ENCODE assay signal across 21 mouse cellular contexts in the genomic region with DNA sequence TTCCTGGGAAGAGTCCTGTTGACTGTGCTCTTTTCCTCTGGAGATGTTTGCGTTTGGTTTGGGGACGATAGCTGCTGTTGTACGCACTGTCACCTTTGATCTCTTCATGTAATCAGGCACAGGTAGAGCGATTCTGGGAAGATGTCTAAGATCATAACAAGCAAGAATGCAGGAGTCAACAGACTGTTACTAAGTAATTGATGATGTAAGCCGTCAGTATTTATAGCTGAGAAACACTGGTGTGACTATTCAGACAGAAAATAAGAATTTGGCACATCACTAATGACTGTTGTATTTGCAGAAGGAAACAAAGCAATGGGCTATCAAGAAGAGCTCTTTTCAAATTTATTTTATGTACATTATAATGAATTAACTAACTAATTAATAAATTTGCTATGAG. TPM values are rescaled to one million over a fixed set of nuclear protein-coding genes. Genes with fewer than 3 reads are reported as not detected.
DNase-seq lines count a peak whose midpoint lies in the region; ATAC-seq lines count a peak whose summit lies in the region.
"Had no signal": no experiment of that assay in that cellular context is flagged by ENCODE, and none has a peak within 500 bp of the region (broad histone marks: within the 10 kb centered on the region; RNA-seq: fewer than 3 reads in every experiment).

No protein-coding gene starts in this region.

- H3K36me3 ChIP-seq in heart, embryonic 13.5 days = no peaks in the 10 kb centered on the region
- H3K36me3 ChIP-seq in midbrain, embryonic 13.5 days = no peaks in the 10 kb centered on the region
- no peaks in the 10 kb centered on the region for H3K36me3 ChIP-seq in midbrain, embryonic 10.5 days
- H3K36me3 ChIP-seq in hindbrain, embryonic 15.5 days = no peaks in the 10 kb centered on the region
- no peaks in the 10 kb centered on the region for H3K36me3 ChIP-seq in neural tube, embryonic 15.5 days
- H3K36me3 ChIP-seq: embryonic facial prominence, embryonic 12.5 days; heart, embryonic 12.5 days; intestine, embryonic 15.5 days; limb, embryonic 15.5 days had no signal

- intact Hi-C loops in heart, postnatal 36 days (cut with DNase I) = loop anchor here (5.0 to 10.0 kb wide), 2 partner anchors 138 to 790 kb away; no protein-coding TSS in a partner anchor

- no peak for ATAC-seq in heart, embryonic 13.5 days (ENCODE audit: extremely low read depth, insufficient number of reproducible peaks, low FRiP score, low TSS enrichment)
- no peak for ATAC-seq in midbrain, embryonic 13.5 days
- ATAC-seq in hindbrain, embryonic 15.5 days (ENCODE audit: low FRiP score, low read depth) = no peak
- no peak for ATAC-seq in neural tube, embryonic 15.5 days (ENCODE audit: low FRiP score)
- ATAC-seq in megakaryocyte, adult 5-6 weeks (ENCODE audit: poor library complexity, severe bottlenecking) = no peak
- ATAC-seq: forebrain, embryonic 16.5 days; intestine, embryonic 15.5 days; liver, postnatal 0 days had no signal

- DNase-seq in heart, postnatal 36 days = no peak
- DNase-seq in midbrain, embryonic 10.5 days (ENCODE audit: low spot score) = no peak
- no peak for DNase-seq in right cerebral cortex, postnatal 36 days (ENCODE audit: low spot score in 2 of 2)
- DNase-seq: B cell, adult 2 months; cerebellum, postnatal 10 days; liver, postnatal 0 days; lung, postnatal 14 days; thymus, postnatal 14 days had no signal

- no peaks in the 10 kb centered on the region for H3K9me3 ChIP-seq in heart, embryonic 13.5 days
- no peaks in the 10 kb centered on the region for H3K9me3 ChIP-seq in midbrain, embryonic 13.5 days
- H3K9me3 ChIP-seq in midbrain, embryonic 10.5 days (replicated peaks) = no peaks in the 10 kb centered on the region
- no peaks in the 10 kb centered on the region for H3K9me3 ChIP-seq in hindbrain, embryonic 15.5 days
- H3K9me3 ChIP-seq in neural tube, embryonic 15.5 days (replicated peaks) = no peaks in the 10 kb centered on the region
- H3K9me3 ChIP-seq: embryonic facial prominence, embryonic 12.5 days; heart, embryonic 12.5 days; intestine, embryonic 15.5 days; limb, embryonic 15.5 days; megakaryocyte, embryonic 14.5 days had no signal

- peaks cover 51% of the 10 kb centered on the region for H3K4me1 ChIP-seq in heart, embryonic 13.5 days
- H3K4me1 ChIP-seq in midbrain, embryonic 13.5 days (replicated peaks) = peaks cover 52% of the 10 kb centered on the region
- peaks cover 15% of the 10 kb centered on the region for H3K4me1 ChIP-seq in midbrain, embryonic 10.5 days
- peaks cover 48% of the 10 kb centered on the region for H3K4me1 ChIP-seq in hindbrain, embryonic 15.5 days (replicated peaks)
- H3K4me1 ChIP-seq in neural tube, embryonic 15.5 days = peaks cover 53% of the 10 kb centered on the region

- no peaks in the 10 kb centered on the region for H3K27me3 ChIP-seq in heart, embryonic 13.5 days (replicated peaks)
- no peaks in the 10 kb centered on the region for H3K27me3 ChIP-seq in midbrain, embryonic 13.5 days
- H3K27me3 ChIP-seq in midbrain, embryonic 10.5 days (ENCODE audit: low read depth, poor library complexity, severe bottlenecking) = no peaks in the 10 kb centered on the region
- H3K27me3 ChIP-seq in hindbrain, embryonic 15.5 days = no peaks in the 10 kb centered on the region
- no peaks in the 10 kb centered on the region for H3K27me3 ChIP-seq in neural tube, embryonic 15.5 days (replicated peaks)
- H3K27me3 ChIP-seq: embryonic facial prominence, embryonic 12.5 days; heart, embryonic 12.5 days; intestine, embryonic 15.5 days; limb, embryonic 15.5 days; megakaryocyte, embryonic 14.5 days had no signal

- peak overlapping the region; percentile 1; the same call in 1 of the 2 replicates for H3K4me2 ChIP-seq in heart, embryonic 13.5 days
- H3K4me2 ChIP-seq in midbrain, embryonic 13.5 days (replicated peaks) = 0 out of 2 replicates have a peak overlapping the region, but pooled peaks have one; percentile 14
- peak overlapping the region; percentile 25; the same call in 1 of the 2 replicates for H3K4me2 ChIP-seq in hindbrain, embryonic 15.5 days
- peak overlapping the region; percentile 21; the same call in 1 of the 2 replicates for H3K4me2 ChIP-seq in neural tube, embryonic 15.5 days
- H3K4me2 ChIP-seq: embryonic facial prominence, embryonic 12.5 days; heart, embryonic 12.5 days; intestine, embryonic 15.5 days; limb, embryonic 15.5 days had no signal

- no peak overlapping the region for H3K9ac ChIP-seq in heart, embryonic 13.5 days
- H3K9ac ChIP-seq in midbrain, embryonic 13.5 days (replicated peaks) = no peak overlapping the region
- H3K9ac ChIP-seq in hindbrain, embryonic 15.5 days = no peak overlapping the region
- no peak overlapping the region for H3K9ac ChIP-seq in neural tube, embryonic 15.5 days (replicated peaks)
- H3K9ac ChIP-seq: embryonic facial prominence, embryonic 12.5 days; heart, embryonic 12.5 days; intestine, embryonic 15.5 days; limb, embryonic 15.5 days; liver, postnatal 0 days had no signal

- WGBS in heart, embryonic 13.5 days = 68% methylated on average over 5 of the region's 5 CpGs
- 64% methylated on average over 5 of the region's 5 CpGs for WGBS in midbrain, embryonic 13.5 days
- 86% methylated on average over 5 of the region's 5 CpGs for WGBS in midbrain, embryonic 10.5 days
- WGBS in hindbrain, embryonic 15.5 days = 50% methylated on average over 5 of the region's 5 CpGs
- WGBS in neural tube, embryonic 15.5 days = 45% methylated on average over 5 of the region's 5 CpGs

- no peak overlapping the region for H3K4me3 ChIP-seq in heart, embryonic 13.5 days
- H3K4me3 ChIP-seq in midbrain, embryonic 13.5 days (replicated peaks) = no peak overlapping the region
- no peak overlapping the region for H3K4me3 ChIP-seq in midbrain, embryonic 10.5 days
- no peak overlapping the region for H3K4me3 ChIP-seq in hindbrain, embryonic 15.5 days
- H3K4me3 ChIP-seq in neural tube, embryonic 15.5 days (replicated peaks) = no peak overlapping the region
- H3K4me3 ChIP-seq: embryonic facial prominence, embryonic 12.5 days; erythroblast, embryonic 14.5 days; heart, embryonic 12.5 days; intestine, embryonic 15.5 days; limb, embryonic 15.5 days; megakaryocyte, embryonic 14.5 days had no signal

- no peak overlapping the region for H3K27ac ChIP-seq in heart, embryonic 13.5 days (replicated peaks)
- H3K27ac ChIP-seq in midbrain, embryonic 13.5 days = no peak overlapping the region
- no peak overlapping the region for H3K27ac ChIP-seq in midbrain, embryonic 10.5 days (replicated peaks)
- H3K27ac ChIP-seq in hindbrain, embryonic 15.5 days (replicated peaks) = no peak overlapping the region
- no peak overlapping the region for H3K27ac ChIP-seq in neural tube, embryonic 15.5 days (replicated peaks)
- H3K27ac ChIP-seq: embryonic facial prominence, embryonic 12.5 days; intestine, embryonic 15.5 days; limb, embryonic 15.5 days; stomach, postnatal 0 days had no signal

RNA-seq across cellular contexts. Expression of gene Ppp3ca, which starts 4.6 kb away (rescaled TPM):
- polyA plus RNA-seq in heart, embryonic 13.5 days (2015; fragmentation: Nextera tagmentation; extraction: Ambion mirVana) = 41.9 and 44.2 TPM in 2 replicates
- 10 to 100 TPM; 47.8 to 48.3 TPM for total RNA-seq in heart, postnatal 36 days (2021)
- polyA plus RNA-seq in midbrain, embryonic 13.5 days (2015; fragmentation: Nextera tagmentation; extraction: Ambion mirVana) = 100 and 109 TPM in 2 replicates
- 30.0 and 36.8 TPM in 2 replicates for polyA plus RNA-seq in midbrain, embryonic 10.5 days (2016; fragmentation: Nextera tagmentation; extraction: Ambion mirVana)
- 157 and 180 TPM in 2 replicates for polyA plus RNA-seq in hindbrain, embryonic 15.5 days (2015; fragmentation: Nextera tagmentation; extraction: Ambion mirVana)
- polyA plus RNA-seq in neural tube, embryonic 15.5 days (2015; fragmentation: Nextera tagmentation; extraction: Ambion mirVana) = 166 and 190 TPM in 2 replicates
- 82.1 and 85.1 TPM in 2 replicates for total RNA-seq in megakaryocyte, adult 5-6 weeks (2015)
- total RNA-seq in megakaryocyte, adult 5-6 weeks (2017) = 82.1 and 83.1 TPM in 2 replicates
